Mouse (Mus musculus) midbrain, embryonic 16.5 days (tissue): ENCODE results near the gene Tdrd3. TPM values are rescaled to one million over a fixed set of nuclear protein-coding genes. Genes with fewer than 3 reads are reported as not detected.
A peak's percentile ranks its signal among the peaks of the same experiment; 100 is the strongest.

Experiments
- ATAC-seq: fragments of 200-750 bp; cut with Nextera tagmentation; 2 replicates; pipeline ENCODE4 v1.8.0; 2017; ENCODE audit warnings: moderate TSS enrichment
- H3K27ac ChIP-seq: fragments of 300-500 bp; sonication (generic); 2 replicates; pipeline ENCODE4 v1.5.1; 2014; ENCODE audit warnings: mild to moderate bottlenecking, low read length, mixed read lengths
- H3K27me3 ChIP-seq: fragments of 300-500 bp; sonication (generic); 2 replicates; pipeline ENCODE4 v1.6.1; 2014; ENCODE audit warnings: low read depth, low read length, mixed read lengths; ENCODE audit not compliant: control insufficient read depth, insufficient read depth
- H3K36me3 ChIP-seq: fragments of 300-500 bp; sonication (generic); 2 replicates; pipeline ENCODE4 v1.6.1; 2014; ENCODE audit warnings: mild to moderate bottlenecking, low read length, moderate library complexity, mixed read lengths; ENCODE audit not compliant: control insufficient read depth, insufficient read depth
- H3K4me1 ChIP-seq: fragments of 300-500 bp; sonication (generic); 2 replicates; pipeline ENCODE4 v1.6.1; 2014; ENCODE audit warnings: mild to moderate bottlenecking, low read length, mixed read lengths; ENCODE audit not compliant: control insufficient read depth, insufficient read depth
- H3K4me2 ChIP-seq: fragments of 300-500 bp; sonication (generic); 2 replicates; pipeline ENCODE4 v1.6.1; 2014; ENCODE audit warnings: mild to moderate bottlenecking, low read length, mixed read lengths
- H3K4me3 ChIP-seq: fragments of 300-500 bp; sonication (generic); 2 replicates; pipeline ENCODE4 v1.5.1; 2014; ENCODE audit warnings: low read depth, mild to moderate bottlenecking, low read length, moderate library complexity, mixed read lengths
- H3K9ac ChIP-seq: fragments of 300-500 bp; sonication (generic); 2 replicates; pipeline ENCODE4 v1.6.1; 2014; ENCODE audit warnings: low read depth, low read length, mixed read lengths
- H3K9me3 ChIP-seq: fragments of 300-500 bp; sonication (generic); replicated peaks from 2 replicates; pipeline ENCODE4 v1.6.1; 2014; ENCODE audit warnings: mild to moderate bottlenecking, low read length, mixed read lengths; ENCODE audit not compliant: control insufficient read depth, poor library complexity, severe bottlenecking
- WGBS: fragments of 180-500 bp; shearing (Covaris S2); extraction: QIAGEN DNeasy Blood & Tissue Kit; methylation state at CpG from one replicate; pipeline ENCODE4 v1.1.7; 2014; 5-methylcytosine and 5-hydroxymethylcytosine counted together
- polyA plus RNA-seq: library from polyadenylated mRNA; unstranded; fragments of >200 nt; fragmentation: Nextera tagmentation; extraction: Ambion mirVana; gene quantifications from 2 replicates; pipeline ENCODE4 v1.2.1, GENCODE M21; 2015

The Tdrd3 gene
- polyA plus RNA-seq, 1 experiment from 2014 or later = 47.0 TPM

DNA sequence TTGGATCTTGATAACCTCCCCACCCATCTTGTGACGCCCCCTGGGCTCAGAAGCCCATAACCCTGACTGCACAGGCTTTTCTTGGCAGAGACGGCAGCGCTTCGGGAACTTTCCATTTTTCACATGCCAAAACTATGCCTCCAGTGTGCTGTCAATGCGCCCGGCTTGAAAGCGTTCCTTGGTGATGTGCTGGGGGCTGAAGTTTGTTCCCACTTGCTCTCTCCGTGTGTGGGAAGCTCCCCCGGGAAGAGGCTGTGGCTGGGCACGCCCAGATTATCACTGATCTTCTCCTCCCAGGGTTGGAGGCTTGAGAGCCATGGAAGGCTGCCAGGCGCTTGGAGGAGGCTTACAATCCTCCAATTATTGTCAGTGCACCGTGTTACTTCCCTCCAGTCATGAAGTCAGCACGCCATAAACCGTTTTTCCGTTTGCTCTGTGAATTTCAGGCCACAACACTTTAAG lies 152.0 kb downstream of the Tdrd3 start:
- WGBS = 9% methylated on average over 15 of the region's 15 CpGs
- peak overlapping the region; percentile 35 for H3K27ac ChIP-seq
- H3K9ac ChIP-seq = peak overlapping the region; percentile 52
- peak; percentile 75 for ATAC-seq
- H3K36me3 ChIP-seq = no peaks in the 10 kb centered on the region
- H3K9me3 ChIP-seq = no peaks in the 10 kb centered on the region
- peak overlapping the region; percentile 80 for H3K4me2 ChIP-seq
- no peaks in the 10 kb centered on the region for H3K27me3 ChIP-seq
- peaks cover 14% of the 10 kb centered on the region for H3K4me1 ChIP-seq
- H3K4me3 ChIP-seq = peak overlapping the region; percentile 36

DNA sequence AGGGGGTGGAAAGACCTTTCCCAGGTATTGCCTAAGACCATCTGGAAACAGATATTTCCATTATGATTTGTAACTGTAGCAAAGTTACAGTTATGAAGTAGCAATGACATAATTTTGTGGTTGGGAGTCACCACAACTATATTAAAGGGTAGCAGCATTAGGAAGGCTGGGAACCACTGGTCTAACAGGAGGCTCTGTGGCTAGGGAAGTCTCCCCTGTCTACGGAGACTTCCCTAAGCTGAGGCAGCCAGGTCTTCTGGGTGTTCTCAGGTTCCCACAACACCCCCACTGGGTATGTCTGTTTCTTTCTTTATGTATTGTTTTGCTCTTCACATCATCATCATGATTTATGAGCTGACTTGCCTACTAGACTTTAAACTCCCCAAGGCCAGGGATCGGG lies 153.0 kb downstream of the Tdrd3 start:
- H3K36me3 ChIP-seq = no peaks in the 10 kb centered on the region
- 96% methylated on average over 2 of the region's 2 CpGs for WGBS
- no peak for ATAC-seq
- H3K27me3 ChIP-seq = no peaks in the 10 kb centered on the region
- H3K9ac ChIP-seq = no peak overlapping the region
- no peak overlapping the region for H3K27ac ChIP-seq
- no peaks in the 10 kb centered on the region for H3K9me3 ChIP-seq
- H3K4me3 ChIP-seq = no peak overlapping the region
- H3K4me2 ChIP-seq = no peak overlapping the region
- H3K4me1 ChIP-seq = peaks cover 14% of the 10 kb centered on the region

GRCm38 (mm10) chr14:87572453-87572852 lies 156.0 kb downstream of the Tdrd3 start:
- H3K9ac ChIP-seq = no peak overlapping the region
- no peak for ATAC-seq
- H3K9me3 ChIP-seq = no peaks in the 10 kb centered on the region
- no peaks in the 10 kb centered on the region for H3K36me3 ChIP-seq
- H3K4me1 ChIP-seq = peaks cover 11% of the 10 kb centered on the region
- H3K4me3 ChIP-seq = no peak overlapping the region
- no peaks in the 10 kb centered on the region for H3K27me3 ChIP-seq
- no peak overlapping the region for H3K4me2 ChIP-seq
- H3K27ac ChIP-seq = no peak overlapping the region
- 69% methylated on average over 5 of the region's 5 CpGs for WGBS

DNA sequence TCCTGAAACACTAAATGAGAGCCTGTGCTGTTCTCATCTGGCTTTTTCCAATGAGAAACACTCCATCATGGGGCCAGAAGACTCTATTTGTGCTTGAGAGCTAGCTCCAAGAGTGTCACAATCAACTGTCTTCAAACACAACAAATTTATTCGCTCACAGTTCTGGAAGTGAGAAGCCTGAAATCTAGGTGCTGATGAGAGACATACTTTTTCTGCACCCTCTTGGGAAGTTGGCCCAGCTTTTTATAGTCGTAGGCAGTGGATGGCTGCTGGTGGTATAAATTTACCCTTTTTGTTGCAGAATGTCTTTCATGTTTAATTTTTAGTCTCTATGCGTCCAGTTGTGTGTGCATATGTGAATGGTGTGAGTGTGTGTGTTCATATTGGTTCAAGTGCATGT lies 166.2 kb downstream of the Tdrd3 start:
- no peaks in the 10 kb centered on the region for H3K27me3 ChIP-seq
- no peaks in the 10 kb centered on the region for H3K4me1 ChIP-seq
- H3K9ac ChIP-seq = no peak overlapping the region
- no peaks in the 10 kb centered on the region for H3K9me3 ChIP-seq
- no peak overlapping the region for H3K4me3 ChIP-seq
- H3K4me2 ChIP-seq = no peak overlapping the region
- no peak for ATAC-seq
- WGBS = 83% methylated on average over 3 of the region's 3 CpGs
- H3K27ac ChIP-seq = no peak overlapping the region
- no peaks in the 10 kb centered on the region for H3K36me3 ChIP-seq
